Mouse (Mus musculus): ENCODE measurements at regions not wholly inside any gene's neighbourhood (a gene's known extent, or its start where the extent isn't known, plus 50 kb on each side); places are given as distances from the start of the nearest gene placed in this dataset.

DNA sequence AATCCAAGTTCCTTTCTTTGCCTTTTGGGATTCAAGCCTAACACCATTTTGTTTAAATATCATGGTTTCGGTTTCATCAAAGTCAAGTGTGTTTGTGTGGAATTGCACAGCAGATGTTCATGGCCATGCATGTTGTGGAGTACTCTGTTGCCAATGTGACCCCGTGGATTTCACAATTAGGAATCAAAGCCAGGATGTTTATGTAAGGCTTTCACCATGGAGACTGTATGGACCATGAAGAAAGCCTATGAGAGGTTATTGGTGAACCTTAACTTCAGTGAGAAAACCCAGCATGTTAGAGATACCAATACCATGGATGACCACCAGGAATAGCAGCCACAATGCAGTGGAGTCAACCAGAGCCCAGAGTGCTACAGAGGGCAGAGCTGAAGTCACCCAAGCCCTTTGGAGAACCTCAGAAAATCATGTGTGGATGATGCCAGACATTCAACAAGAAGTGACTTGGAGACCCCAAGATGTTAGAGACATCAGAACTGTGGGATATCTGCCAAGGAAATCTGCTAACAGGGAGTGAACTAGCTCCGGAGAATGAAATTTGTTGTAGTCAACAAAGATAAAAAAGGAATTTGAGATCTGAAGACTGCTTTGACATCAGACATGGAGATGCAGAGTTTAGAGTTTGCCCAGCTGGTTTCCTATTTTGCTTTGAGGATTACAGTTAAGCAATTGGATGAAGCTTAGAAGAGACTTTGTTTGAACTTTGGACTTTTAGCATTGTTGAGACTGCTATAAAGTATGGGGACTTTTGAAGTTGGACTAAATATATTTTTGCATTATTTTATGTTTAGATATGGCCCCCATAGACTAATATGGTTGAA is 615.3 kb downstream of the Tmem182 start:
- no peak for TF ChIP-seq POLR2A (IDR thresholded peaks at IDR 0.05; ENCODE audit: control insufficient read depth in 1 of 2, insufficient read depth in 1 of 2, low read depth in 1 of 2, low read length in 2 of 2, poor library complexity in 1 of 2)
- TF ChIP-seq EP300 (IDR thresholded peaks at IDR 0.05; ENCODE audit: low read depth in 1 of 2, low read length in 2 of 2): no peak
- no peak for TF ChIP-seq CTCF (IDR thresholded peaks at IDR 0.05 in 2 of 3, conservative IDR thresholded peaks at IDR 0.05 in 1 of 3; ENCODE audit: control insufficient read depth in 1 of 3, insufficient read depth in 1 of 3, low read depth in 2 of 3, low read length in 3 of 3, poor library complexity in 1 of 3, severe bottlenecking in 1 of 3)
- TF ChIP-seq CHD2 (IDR thresholded peaks at IDR 0.05; ENCODE audit: low read length): no peak
- no peak for TF ChIP-seq MAX (IDR thresholded peaks at IDR 0.05; ENCODE audit: low read length)
- TF ChIP-seq POLR2AphosphoS5 (IDR thresholded peaks at IDR 0.05; ENCODE audit: borderline replicate concordance, low read depth, low read length): no peak
- no peak for TF ChIP-seq ELF1 (IDR thresholded peaks at IDR 0.05; ENCODE audit: low read depth, low read length)
